Mouse (Mus musculus): ENCODE measurements around the gene Hook2.

DNA sequence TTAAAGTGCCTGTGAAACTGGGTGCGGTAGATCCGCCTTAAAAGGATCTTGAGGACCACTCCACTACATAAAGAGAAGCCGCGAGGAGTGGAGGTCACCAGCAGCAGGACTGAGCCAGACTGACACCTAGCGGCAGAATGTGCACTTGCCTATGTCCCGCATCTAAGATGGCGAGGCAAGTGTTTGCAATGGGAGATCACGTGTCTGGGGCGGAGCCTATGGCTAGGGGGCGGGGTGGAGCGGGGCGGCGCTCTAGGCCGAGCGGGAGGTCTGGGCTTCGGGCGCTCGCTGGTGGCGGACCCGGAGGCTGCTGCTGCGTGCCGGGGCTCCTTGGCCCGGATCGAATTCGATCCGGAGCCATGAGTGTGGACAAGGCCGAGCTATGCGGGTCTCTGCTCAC, at the start of gene Hook2:
- TF ChIP-seq CTCF (IDR thresholded peaks at IDR 0.05; ENCODE audit: low read depth) (peak; percentile 100), EP300 (IDR thresholded peaks at IDR 0.05; ENCODE audit: low read depth) (no peak; the same call in 1 of the 2 replicates)

Measured in liver, postnatal 0 days (tissue).